Mouse (Mus musculus): ENCODE measurements around the gene Cntnap1.

DNA sequence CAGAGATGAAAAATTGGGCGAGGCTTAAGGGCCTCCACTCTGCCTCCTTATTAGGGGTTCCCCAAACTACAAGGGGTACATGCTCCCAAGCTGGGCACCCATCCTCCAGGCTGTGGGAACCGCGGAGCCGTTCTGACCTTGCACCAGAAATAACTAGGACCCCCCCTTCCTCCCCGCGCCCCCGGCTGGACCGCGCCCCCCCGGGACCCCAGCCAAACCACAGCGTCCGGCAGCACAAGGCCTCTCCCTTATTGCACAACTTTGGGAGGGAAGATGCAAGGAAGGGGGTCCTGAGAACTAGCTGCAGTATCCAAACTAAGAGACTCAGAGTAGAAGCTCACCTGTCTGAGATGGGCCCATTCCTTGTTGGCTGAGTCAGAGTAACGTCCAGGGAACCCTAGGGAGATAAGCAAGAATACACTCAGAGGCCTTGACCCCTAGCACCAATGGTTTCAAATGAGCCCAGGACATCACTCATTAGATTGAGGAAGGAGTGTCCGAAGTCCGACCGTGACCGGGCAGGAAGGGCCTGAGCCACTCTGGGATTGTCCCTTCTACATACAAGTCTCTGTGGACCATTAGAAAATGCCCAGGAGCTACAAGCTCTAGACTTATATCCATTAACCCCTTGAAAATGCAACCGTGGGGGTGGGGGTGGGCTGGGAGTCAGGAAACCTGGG, 1.9 kb upstream of the Cntnap1 start:
- no peak for TF ChIP-seq CTCF (IDR thresholded peaks at IDR 0.05; ENCODE audit: borderline replicate concordance, insufficient read depth, low read depth, low read length)
- TF ChIP-seq POLR2A (IDR thresholded peaks at IDR 0.05; ENCODE audit: borderline replicate concordance, insufficient read depth, low read length): no peak

Measured in cerebellum, adult 2 months (tissue).